Mouse (Mus musculus): ENCODE data around the gene Zfp11. TPM values are rescaled to one million over a fixed set of nuclear protein-coding genes. Genes with fewer than 3 reads are reported as not detected.
"Not testable (repeated sequence)": the region's sequence is repeated elsewhere in the genome, so short reads cannot be mapped to it uniquely, and the experiment has no call there.

Gene Zfp11
- total RNA-seq, 1 experiment, result 1.6 TPM

DNA sequence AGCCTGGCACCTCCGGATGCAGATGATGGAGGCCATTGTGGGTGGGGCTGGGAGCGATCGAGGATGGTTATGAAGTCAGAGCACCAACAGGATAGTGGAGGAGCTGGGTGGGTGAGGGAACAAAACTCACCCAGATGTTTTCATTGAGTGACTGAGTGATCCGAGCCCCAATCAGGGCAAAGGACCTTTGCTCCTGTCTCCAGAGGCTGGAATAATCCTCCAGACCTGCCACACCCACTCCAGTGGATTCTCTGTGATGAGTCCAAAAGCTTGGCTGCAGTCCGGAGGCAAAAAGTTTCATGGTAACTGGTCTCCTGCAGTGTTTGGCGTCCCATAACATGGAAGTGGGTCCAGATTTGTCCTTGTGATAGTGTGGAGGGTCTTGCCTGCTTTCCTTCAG lies 43.8 kb downstream of the Zfp11 start:
- no peaks in the 10 kb centered on the region for H3K9me3 ChIP-seq (ENCODE audit: control insufficient read depth, insufficient read depth, low read depth, low read length)
- H3K4me1 ChIP-seq (ENCODE audit: control insufficient read depth in 2 of 2, insufficient read depth in 2 of 2, low read length in 2 of 2, poor library complexity in 1 of 2), result peaks cover 2 to 3% of the 10 kb centered on the region in 2 experiments; a peak in 1 of 4 replicates
- H3K4me3 ChIP-seq (ENCODE audit: insufficient read depth in 1 of 2, low read depth in 1 of 2, low read length in 2 of 2, poor library complexity in 1 of 2, severe bottlenecking in 1 of 2), result no peak overlapping the region
- H3K27ac ChIP-seq (ENCODE audit: insufficient read depth, low read depth, low read length, poor library complexity, severe bottlenecking), result no peak overlapping the region
- H3K9ac ChIP-seq (ENCODE audit: insufficient read depth, low read depth, low read length, poor library complexity, severe bottlenecking), result no peak overlapping the region
- no peaks in the 10 kb centered on the region for H3K36me3 ChIP-seq (ENCODE audit: control insufficient read depth, insufficient read depth, low read length, poor library complexity, severe bottlenecking)
- in situ Hi-C loops (cut with MboI; ENCODE audit: low sequenced_read_pairs in 2 of 2, unreplicated experiment in 2 of 2), result no loop called here
- no peak for DNase-seq (ENCODE audit: low read depth, low spot score)
- no peak for TF ChIP-seq HCFC1 (IDR thresholded peaks at IDR 0.05; ENCODE audit: borderline replicate concordance, insufficient read depth, low read length)
- TF ChIP-seq MAFK (IDR thresholded peaks at IDR 0.05; ENCODE audit: insufficient read depth, low read depth, low read length), result no peak
- TF ChIP-seq CHD2 (IDR thresholded peaks at IDR 0.05; ENCODE audit: low read depth, low read length), result no peak
- TF ChIP-seq ZC3H11A (IDR thresholded peaks at IDR 0.05; ENCODE audit: borderline replicate concordance, low read depth, low read length), result no peak
- TF ChIP-seq ZNF384 (IDR thresholded peaks at IDR 0.05; ENCODE audit: low read depth, low read length), result no peak

DNA sequence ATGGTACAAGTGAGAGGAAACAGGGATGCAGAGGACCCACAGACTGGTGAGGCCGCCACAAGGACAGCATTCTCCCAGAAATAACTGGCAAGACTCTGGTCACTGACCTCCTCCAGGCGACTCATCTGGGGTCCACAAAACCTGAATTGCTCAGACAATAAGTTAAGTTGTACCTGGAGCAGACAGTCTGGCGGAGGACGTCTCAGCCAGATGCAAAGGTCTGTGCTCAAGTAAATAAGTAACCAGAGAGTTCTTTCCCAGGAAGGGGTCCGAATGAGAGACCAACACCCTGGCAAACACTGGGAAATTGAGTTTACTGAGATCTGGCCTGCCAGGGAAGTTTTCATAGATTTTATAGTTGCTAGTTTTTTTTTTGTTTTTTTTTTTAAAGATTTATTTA lies 48.5 kb downstream of the Zfp11 start:
- Histone ChIP-seq H3K9ac (ENCODE audit: insufficient read depth, low read depth, low read length, poor library complexity, severe bottlenecking) (peak overlapping the region; percentile 34), H3K4me1 (ENCODE audit: control insufficient read depth in 2 of 2, insufficient read depth in 2 of 2, low read length in 2 of 2, poor library complexity in 1 of 2) (peaks cover 2 to 3% of the 10 kb centered on the region in 2 experiments; a peak in 1 of 4 replicates), H3K36me3 (ENCODE audit: control insufficient read depth, insufficient read depth, low read length, poor library complexity, severe bottlenecking) (no peaks in the 10 kb centered on the region), H3K9me3 (ENCODE audit: control insufficient read depth, insufficient read depth, low read depth, low read length) (no peaks in the 10 kb centered on the region), H3K27ac (ENCODE audit: insufficient read depth, low read depth, low read length, poor library complexity, severe bottlenecking) (no peak overlapping the region), H3K4me3 (ENCODE audit: insufficient read depth in 1 of 2, low read depth in 1 of 2, low read length in 2 of 2, poor library complexity in 1 of 2, severe bottlenecking in 1 of 2) (no peak overlapping the region)
- no peak for DNase-seq (ENCODE audit: low read depth, low spot score)
- in situ Hi-C loops (cut with MboI; ENCODE audit: low sequenced_read_pairs in 2 of 2, unreplicated experiment in 2 of 2), result no loop called here
- TF ChIP-seq HCFC1 (IDR thresholded peaks at IDR 0.05; ENCODE audit: borderline replicate concordance, insufficient read depth, low read length), result no peak
- no peak for TF ChIP-seq CHD2 (IDR thresholded peaks at IDR 0.05; ENCODE audit: low read depth, low read length)
- TF ChIP-seq MAFK (IDR thresholded peaks at IDR 0.05; ENCODE audit: insufficient read depth, low read depth, low read length), result no peak
- no peak for TF ChIP-seq ZNF384 (IDR thresholded peaks at IDR 0.05; ENCODE audit: low read depth, low read length)
- no peak for TF ChIP-seq ZC3H11A (IDR thresholded peaks at IDR 0.05; ENCODE audit: borderline replicate concordance, low read depth, low read length)

DNA sequence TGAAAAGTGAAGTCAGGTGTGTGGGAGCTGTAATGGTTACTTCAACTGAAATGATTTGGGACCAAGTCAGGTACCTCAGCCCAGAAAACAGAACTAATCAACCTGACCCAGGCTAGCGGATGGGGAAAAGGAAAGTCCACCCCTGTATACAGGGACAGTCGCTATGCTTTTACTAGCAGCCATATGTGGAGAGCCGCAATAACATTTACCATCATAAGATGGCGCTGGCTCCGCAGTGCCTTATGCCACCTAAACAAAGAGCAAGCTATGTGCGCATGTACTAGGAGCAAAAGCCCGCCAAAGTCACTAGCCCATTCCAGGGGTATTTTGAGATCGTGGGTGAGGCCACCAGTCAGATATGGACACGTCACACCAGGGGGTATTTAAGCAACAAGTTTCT lies 49.3 kb downstream of the Zfp11 start:
- in situ Hi-C loops (cut with MboI; ENCODE audit: low sequenced_read_pairs in 2 of 2, unreplicated experiment in 2 of 2), result not testable (repeated sequence)

DNA sequence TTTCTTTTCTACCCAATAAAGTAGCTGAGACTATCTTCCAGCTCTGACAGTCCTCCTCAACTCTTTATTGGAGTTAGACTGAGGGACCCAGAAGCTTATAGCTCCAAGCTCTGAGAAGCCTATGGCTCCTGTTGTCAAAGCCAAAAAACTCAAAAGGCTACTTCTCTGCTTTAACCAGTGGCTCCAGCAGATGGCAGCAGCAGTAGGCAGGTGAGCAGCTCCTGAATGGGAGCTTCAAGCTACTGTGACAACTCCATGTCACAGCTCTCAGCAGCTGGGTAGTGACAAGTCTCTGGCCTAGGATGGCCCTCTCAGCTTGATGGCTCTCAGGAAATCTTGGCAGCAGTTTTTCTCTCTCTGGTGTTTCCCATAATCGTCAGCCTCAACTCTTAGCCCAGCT lies 58.8 kb downstream of the Zfp11 start:
- no peaks in the 10 kb centered on the region for H3K9me3 ChIP-seq (ENCODE audit: control insufficient read depth, insufficient read depth, low read depth, low read length)
- peak; percentile 66 for DNase-seq (ENCODE audit: low read depth, low spot score)
- H3K36me3 ChIP-seq (ENCODE audit: control insufficient read depth, insufficient read depth, low read length, poor library complexity, severe bottlenecking), result no peaks in the 10 kb centered on the region
- H3K27ac ChIP-seq (ENCODE audit: insufficient read depth, low read depth, low read length, poor library complexity, severe bottlenecking), result no peak overlapping the region
- no peaks in the 10 kb centered on the region for H3K4me1 ChIP-seq (ENCODE audit: control insufficient read depth in 2 of 2, insufficient read depth in 2 of 2, low read length in 2 of 2, poor library complexity in 1 of 2)
- TF ChIP-seq CHD2 (IDR thresholded peaks at IDR 0.05; ENCODE audit: low read depth, low read length), result no peak
- 0 out of 2 replicates have a peak, but pooled peaks have one; percentile 30 for TF ChIP-seq ZNF384 (IDR thresholded peaks at IDR 0.05; ENCODE audit: low read depth, low read length)
- no peak for TF ChIP-seq MAFK (IDR thresholded peaks at IDR 0.05; ENCODE audit: insufficient read depth, low read depth, low read length)
- peak; percentile 60 for TF ChIP-seq ZC3H11A (IDR thresholded peaks at IDR 0.05; ENCODE audit: borderline replicate concordance, low read depth, low read length)
- TF ChIP-seq HCFC1 (IDR thresholded peaks at IDR 0.05; ENCODE audit: borderline replicate concordance, insufficient read depth, low read length), result no peak
- no peak overlapping the region for H3K9ac ChIP-seq (ENCODE audit: insufficient read depth, low read depth, low read length, poor library complexity, severe bottlenecking)
- H3K4me3 ChIP-seq (ENCODE audit: insufficient read depth in 1 of 2, low read depth in 1 of 2, low read length in 2 of 2, poor library complexity in 1 of 2, severe bottlenecking in 1 of 2), result no peak overlapping the region
- in situ Hi-C loops (cut with MboI; ENCODE audit: low sequenced_read_pairs in 2 of 2, unreplicated experiment in 2 of 2), result no loop called here

More for the DNA sequence above, 49.3 kb downstream of the Zfp11 start:
- not testable (repeated sequence) for H3K9me3 ChIP-seq (ENCODE audit: control insufficient read depth, insufficient read depth, low read depth, low read length); H3K36me3 ChIP-seq (ENCODE audit: control insufficient read depth, insufficient read depth, low read length, poor library complexity, severe bottlenecking); H3K4me1 ChIP-seq (ENCODE audit: control insufficient read depth in 2 of 2, insufficient read depth in 2 of 2, low read length in 2 of 2, poor library complexity in 1 of 2); DNase-seq (ENCODE audit: low read depth, low spot score); H3K27ac ChIP-seq (ENCODE audit: insufficient read depth, low read depth, low read length, poor library complexity, severe bottlenecking); H3K4me3 ChIP-seq (ENCODE audit: insufficient read depth in 1 of 2, low read depth in 1 of 2, low read length in 2 of 2, poor library complexity in 1 of 2, severe bottlenecking in 1 of 2); H3K9ac ChIP-seq (ENCODE audit: insufficient read depth, low read depth, low read length, poor library complexity, severe bottlenecking)

DNA sequence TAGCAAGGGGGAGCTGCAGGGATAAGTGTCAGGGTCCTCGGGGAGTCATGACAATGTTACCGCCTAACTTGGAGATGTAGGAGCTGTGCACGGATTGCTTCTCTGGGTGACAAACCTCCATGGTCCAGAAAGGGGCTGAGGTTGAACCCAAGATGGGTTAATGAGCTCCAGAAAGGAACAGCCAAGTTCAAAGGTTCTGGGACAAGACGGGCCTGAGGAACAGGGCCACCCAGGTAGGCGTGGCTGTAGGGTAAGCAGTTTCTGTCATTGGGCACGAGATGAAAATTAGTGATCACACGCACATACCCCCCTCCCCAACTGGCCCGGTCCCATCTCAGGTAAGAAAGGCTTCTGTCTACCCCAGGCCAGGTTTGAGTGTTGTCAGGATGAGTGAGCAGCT lies 62.4 kb downstream of the Zfp11 start:
- no peak for DNase-seq (ENCODE audit: low read depth, low spot score)
- H3K4me3 ChIP-seq (ENCODE audit: insufficient read depth in 1 of 2, low read depth in 1 of 2, low read length in 2 of 2, poor library complexity in 1 of 2, severe bottlenecking in 1 of 2), result no peak overlapping the region
- in situ Hi-C loops (cut with MboI; ENCODE audit: low sequenced_read_pairs in 2 of 2, unreplicated experiment in 2 of 2), result no loop called here

More for the DNA sequence above, 62.4 kb downstream of the Zfp11 start:
- Histone ChIP-seq H3K36me3 (ENCODE audit: control insufficient read depth, insufficient read depth, low read length, poor library complexity, severe bottlenecking) (no peaks in the 10 kb centered on the region; the same call in 1 of the 2 replicates), H3K9me3 (ENCODE audit: control insufficient read depth, insufficient read depth, low read depth, low read length) (no peaks in the 10 kb centered on the region), H3K27ac (ENCODE audit: insufficient read depth, low read depth, low read length, poor library complexity, severe bottlenecking) (no peak overlapping the region), H3K4me1 (ENCODE audit: control insufficient read depth in 2 of 2, insufficient read depth in 2 of 2, low read length in 2 of 2, poor library complexity in 1 of 2) (0 out of 4 replicates have a peak, but pooled peaks cover 0 to 1% of the 10 kb centered on the region in 2 experiments), H3K9ac (ENCODE audit: insufficient read depth, low read depth, low read length, poor library complexity, severe bottlenecking) (no peak overlapping the region)
- TF ChIP-seq ZNF384 (IDR thresholded peaks at IDR 0.05; ENCODE audit: low read depth, low read length), result no peak
- no peak for TF ChIP-seq CHD2 (IDR thresholded peaks at IDR 0.05; ENCODE audit: low read depth, low read length)
- no peak for TF ChIP-seq HCFC1 (IDR thresholded peaks at IDR 0.05; ENCODE audit: borderline replicate concordance, insufficient read depth, low read length)
- no peak for TF ChIP-seq ZC3H11A (IDR thresholded peaks at IDR 0.05; ENCODE audit: borderline replicate concordance, low read depth, low read length)
- no peak for TF ChIP-seq MAFK (IDR thresholded peaks at IDR 0.05; ENCODE audit: insufficient read depth, low read depth, low read length)

Other genes starting within 250 kb of the Zfp11 start
- gene Sfswap, start 168.9 kb downstream of the Zfp11 start, total RNA-seq (2012; rRNA removed), result 69.5 and 97.8 TPM in 2 replicates
- 6.7 and 15.8 TPM in 2 replicates for gene Mmp17, start 85.9 kb downstream of the Zfp11 start, total RNA-seq (2012; rRNA removed)
- 0.27 and 0.69 TPM in 2 replicates for gene Sept14, start 38.4 kb upstream of the Zfp11 start, total RNA-seq (2012; rRNA removed)
- gene Mrps17, start 45.4 kb upstream of the Zfp11 start, total RNA-seq (2012; rRNA removed), result 142 and 147 TPM in 2 replicates
- gene Nipsnap2, start 55.0 kb upstream of the Zfp11 start, total RNA-seq (2012; rRNA removed), result 25.1 and 32.3 TPM in 2 replicates
- gene Psph, start 117.3 kb upstream of the Zfp11 start, total RNA-seq (2012; rRNA removed), result 54.9 and 83.0 TPM in 2 replicates
- 156 and 213 TPM in 2 replicates for gene Sumf2, start 176.9 kb upstream of the Zfp11 start, total RNA-seq (2012; rRNA removed)
- 738 and 874 TPM in 2 replicates for gene Chchd2, start 217.4 kb upstream of the Zfp11 start, total RNA-seq (2012; rRNA removed)
- gene Zbed5, start 225.6 kb upstream of the Zfp11 start, total RNA-seq (2012; rRNA removed), result 15.7 and 16.6 TPM in 2 replicates
- gene Phkg1, start 228.4 kb upstream of the Zfp11 start, total RNA-seq (2012; rRNA removed), result 6.4 and 7.2 TPM in 2 replicates
- 1.1 and 2.9 TPM in 2 replicates for gene Nupr1l, start 238.4 kb upstream of the Zfp11 start, total RNA-seq (2012; rRNA removed)